Mouse (Mus musculus) CH12.LX (cell line): ENCODE measurements at regions not wholly inside any gene's neighbourhood (a gene's known extent, or its start where the extent isn't known, plus 50 kb on each side); places are given as distances from the start of the nearest gene placed in this dataset.

Source experiments
- DNase-seq: peaks from one replicate; pipeline ENCODE4 v3.0.0-alpha.2; 2013; ENCODE audit errors: extremely low read depth
- H3K27ac ChIP-seq: 2 replicates; pipeline ENCODE4 v1.5.1; 2012; ENCODE audit warnings: low read depth, mild to moderate bottlenecking, control low read depth, moderate library complexity; ENCODE audit not compliant: insufficient read depth
- H3K27me3 ChIP-seq: replicated peaks from 2 replicates; pipeline ENCODE3; 2012; ENCODE audit warnings: inconsistent platforms
- H3K36me3 ChIP-seq, 2 experiments: replicated peaks in 1 of 2; 2 replicates each; pipeline versions ENCODE3 to v1.6.1; 2012; ENCODE audit warnings: inconsistent platforms in 1 of 2, low read length in 1 of 2, mild to moderate bottlenecking in 1 of 2, mixed read lengths in 1 of 2, moderate library complexity in 1 of 2; ENCODE audit not compliant: control insufficient read depth in 1 of 2, insufficient read depth in 1 of 2
- H3K4me1 ChIP-seq, 2 experiments: 2 replicates each; pipeline ENCODE4 v1.6.1; 2012; ENCODE audit warnings: inconsistent platforms in 1 of 2, moderate library complexity in 1 of 2; ENCODE audit not compliant: insufficient read depth in 2 of 2, control insufficient read depth in 1 of 2
- H3K4me2 ChIP-seq: 2 replicates; pipeline ENCODE4 v1.6.1; 2012; ENCODE audit warnings: low read depth, mild to moderate bottlenecking, control low read depth; ENCODE audit not compliant: poor library complexity, insufficient read depth, severe bottlenecking
- H3K4me3 ChIP-seq, 3 experiments: fragments of 150-350 bp in 1 of 3; sonication (generic) in 1 of 3; replicated peaks in 1 of 3; 2 replicates each; pipeline versions ENCODE3 to v1.5.1; 2011 to 2012; ENCODE audit warnings: low read depth in 2 of 3, low read length in 2 of 3, mild to moderate bottlenecking in 2 of 3, moderate library complexity in 2 of 3, control low read depth in 1 of 3, improper control_type of control experiment in 1 of 3, inconsistent platforms in 1 of 3, mixed read lengths in 1 of 3; ENCODE audit not compliant: poor library complexity in 1 of 3
- H3K79me2 ChIP-seq: replicated peaks from 2 replicates; pipeline ENCODE4 v1.6.1; 2012; ENCODE audit warnings: mild to moderate bottlenecking, moderate library complexity; ENCODE audit not compliant: control insufficient read depth, poor library complexity, insufficient read depth, severe bottlenecking; ENCODE audit errors: extremely low read depth
- H3K9ac ChIP-seq: 2 replicates; pipeline ENCODE4 v1.6.1; 2012; ENCODE audit warnings: low read depth, mild to moderate bottlenecking, control low read depth, moderate library complexity; ENCODE audit not compliant: insufficient read depth
- H3K9me3 ChIP-seq: replicated peaks from 2 replicates; pipeline ENCODE3; 2012; ENCODE audit warnings: low read length, inconsistent platforms, mixed read lengths
- CTCF ChIP-seq, 2 experiments: IDR thresholded peaks in 1 of 2; conservative IDR thresholded peaks in 1 of 2; 2 replicates each; pipeline ENCODE4 v1.5.1; 2011 to 2012; ENCODE audit warnings: low read depth in 2 of 2, low read length in 2 of 2, improper control_type of control experiment in 1 of 2, inconsistent platforms in 1 of 2, mild to moderate bottlenecking in 1 of 2, moderate library complexity in 1 of 2
- E2F4 ChIP-seq: IDR thresholded peaks from 2 replicates; pipeline ENCODE4 v1.6.1; 2011; ENCODE audit warnings: low read depth, low read length, improper control_type of control experiment; ENCODE audit not compliant: insufficient replicate concordance
- ETS1 ChIP-seq: conservative IDR thresholded peaks from 2 replicates; pipeline ENCODE4 v1.6.1; 2012; ENCODE audit warnings: low read depth, mild to moderate bottlenecking, inconsistent platforms, low read length, improper control_type of control experiment, moderate library complexity
- GABPA ChIP-seq: IDR thresholded peaks from 2 replicates; pipeline ENCODE4 v1.6.1; 2012; ENCODE audit warnings: low read depth, low read length, improper control_type of control experiment, inconsistent platforms; ENCODE audit not compliant: insufficient replicate concordance
- IRF4 ChIP-seq: IDR thresholded peaks from 2 replicates; pipeline ENCODE4 v1.6.1; 2014; ENCODE audit warnings: low read depth, mild to moderate bottlenecking, inconsistent platforms, low read length, improper control_type of control experiment
- JUND ChIP-seq: conservative IDR thresholded peaks from 2 replicates; pipeline ENCODE4 v1.6.1; 2011; ENCODE audit warnings: low read depth, low read length, improper control_type of control experiment
- KAT2A ChIP-seq: IDR thresholded peaks from 2 replicates; pipeline ENCODE4 v1.6.1; 2012; ENCODE audit warnings: low read length, improper control_type of control experiment, inconsistent platforms; ENCODE audit not compliant: insufficient replicate concordance
- MAFK ChIP-seq: IDR thresholded peaks from 2 replicates; pipeline ENCODE4 v1.6.1; 2011; ENCODE audit warnings: low read length, improper control_type of control experiment; ENCODE audit not compliant: insufficient replicate concordance
- MAX ChIP-seq: IDR thresholded peaks from 2 replicates; pipeline ENCODE4 v1.6.1; 2011; ENCODE audit warnings: low read length, improper control_type of control experiment
- MAZ ChIP-seq: IDR thresholded peaks from 2 replicates; pipeline ENCODE4 v1.6.1; 2012; ENCODE audit warnings: low read depth, mild to moderate bottlenecking, inconsistent platforms, low read length, improper control_type of control experiment, moderate library complexity
- MXI1 ChIP-seq: IDR thresholded peaks from 2 replicates; pipeline ENCODE4 v1.6.1; 2011; ENCODE audit warnings: mild to moderate bottlenecking, low read depth, low read length, improper control_type of control experiment
- NRF1 ChIP-seq: IDR thresholded peaks from 2 replicates; pipeline ENCODE4 v1.6.1; 2014; ENCODE audit warnings: low read depth, mild to moderate bottlenecking, inconsistent platforms, low read length, improper control_type of control experiment, moderate library complexity
- PAX5 ChIP-seq: IDR thresholded peaks from 2 replicates; pipeline ENCODE4 v1.6.1; 2012; ENCODE audit warnings: low read length, inconsistent platforms, mixed read lengths
- POLR2AphosphoS2 ChIP-seq: IDR thresholded peaks from 2 replicates; pipeline ENCODE4 v1.6.1; 2011; ENCODE audit warnings: low read depth, low read length, improper control_type of control experiment
- RAD21 ChIP-seq: IDR thresholded peaks from 2 replicates; pipeline ENCODE4 v1.6.1; 2011; ENCODE audit warnings: low read depth, mild to moderate bottlenecking, low read length, improper control_type of control experiment, moderate library complexity
- SIN3A ChIP-seq: IDR thresholded peaks from 2 replicates; pipeline ENCODE4 v1.6.1; 2012; ENCODE audit warnings: low read length, improper control_type of control experiment, inconsistent platforms
- SMC3 ChIP-seq: IDR thresholded peaks from 2 replicates; pipeline ENCODE4 v1.6.1; 2011; ENCODE audit warnings: low read depth, low read length, improper control_type of control experiment
- TBP ChIP-seq: conservative IDR thresholded peaks from 2 replicates; pipeline ENCODE4 v1.6.1; 2011; ENCODE audit warnings: low read depth, low read length, improper control_type of control experiment
- TCF12 ChIP-seq: IDR thresholded peaks from 2 replicates; pipeline ENCODE4 v1.6.1; 2014; ENCODE audit warnings: low read depth, mild to moderate bottlenecking, inconsistent platforms, low read length, improper control_type of control experiment
- USF2 ChIP-seq: conservative IDR thresholded peaks from 2 replicates; pipeline ENCODE4 v1.6.1; 2011; ENCODE audit warnings: low read depth, low read length, improper control_type of control experiment
- ZC3H11A ChIP-seq: IDR thresholded peaks from 2 replicates; pipeline ENCODE4 v1.6.1; 2012; ENCODE audit warnings: low read depth, mild to moderate bottlenecking, inconsistent platforms, low read length, improper control_type of control experiment
- ZMIZ1 ChIP-seq: IDR thresholded peaks from 2 replicates; pipeline ENCODE4 v1.6.1; 2012; ENCODE audit warnings: low read depth, mild to moderate bottlenecking, inconsistent platforms, low read length, improper control_type of control experiment
- dilution Hi-C: fragments of 300-500 bp; cut with MboI; formaldehyde crosslinking; loops from 2 replicates; pipeline ENCODE4 v1.14.3; 2020; ENCODE audit warnings: low sequenced_read_pairs; ENCODE audit not compliant: extremely low pct_unique_long_range_greater_than_20kb, extremely low pct_ligation_motif_present
- in situ Hi-C: fragments of 300-500 bp; cut with MboI; formaldehyde crosslinking; loops from 3 replicates; pipeline ENCODE4 v1.14.3; 2019; ENCODE audit warnings: low sequenced_read_pairs, low pct_ligation_motif_present, low pct_unique_long_range_greater_than_20kb, mixed read lengths

- Histone ChIP-seq H3K79me2 (no peaks in the 10 kb centered on the region), H3K4me3 (no peak overlapping the region), H3K9ac (no peak overlapping the region), H3K27ac (no peak overlapping the region), H3K4me2 (no peak overlapping the region), H3K4me1 (no peaks in the 10 kb centered on the region), H3K27me3 (peaks cover 77% of the 10 kb centered on the region), H3K36me3 (no peaks in the 10 kb centered on the region), H3K9me3 (no peaks in the 10 kb centered on the region)
- in situ Hi-C loops, result loop anchor here (25.0 kb wide), 1 partner anchor 292 kb away; the partner anchor contains the start of genes Il27ra and Rln3
- dilution Hi-C loops, result no loop called here
- no peak for DNase-seq
- TF ChIP-seq NRF1 (no peak), RAD21 (no peak), PAX5 (no peak), TCF12 (no peak), KAT2A (no peak)
Measured at GRCm38 (mm10) chr8:84329535-84329934, 58.7 kb upstream of the Cacna1a start.

- Histone ChIP-seq H3K4me2 (no peak overlapping the region), H3K9ac (no peak overlapping the region)
- TF ChIP-seq NRF1 (no peak), MAFK (no peak), TBP (no peak), MAZ (no peak), ETS1 (no peak), JUND (no peak), GABPA (no peak), USF2 (no peak), CTCF (conservative IDR thresholded peaks at IDR 0.05 in 1 of 2, IDR thresholded peaks at IDR 0.05 in 1 of 2; ENCODE audit: low read depth in 2 of 2, low read length in 2 of 2) (no peak), MAX (no peak), POLR2AphosphoS2 (no peak), ZC3H11A (no peak), SIN3A (no peak), SMC3 (no peak), E2F4 (no peak), IRF4 (no peak), ZMIZ1 (no peak), MXI1 (no peak)
- TF ChIP-seq, all 38 proteins: peak for 0
- in situ Hi-C loops, result no loop called here
- no peak overlapping the region for H3K27ac ChIP-seq
- no peak overlapping the region for H3K4me3 ChIP-seq
- no peak for DNase-seq
- H3K9me3 ChIP-seq, result no peaks in the 10 kb centered on the region
- no peaks in the 10 kb centered on the region for H3K4me1 ChIP-seq
- no peaks in the 10 kb centered on the region for H3K79me2 ChIP-seq
- H3K27me3 ChIP-seq, result peaks cover 76% of the 10 kb centered on the region
- H3K36me3 ChIP-seq, result no peaks in the 10 kb centered on the region
- dilution Hi-C loops, result no loop called here
Measured at GRCm38 (mm10) chr8:84322761-84323160, 52.6 kb upstream of the Ccdc130 start.
